Mouse (Mus musculus): ENCODE results near the gene Ranbp17.
A peak's percentile ranks its signal among the peaks of the same experiment; 100 is the strongest.
"Not testable (repeated sequence)": the region's sequence is repeated elsewhere in the genome, so short reads cannot be mapped to it uniquely, and the experiment has no call there.

The Ranbp17 gene

GRCm38 (mm10) chr11:33513376-33513991 is at the start of gene Ranbp17:
Gene Ranbp17 (minus strand): TSS chr11:33513746.
- no peak for DNase-seq

- no peak for DNase-seq
Observed at GRCm38 (mm10) chr11:33554123-33554522, 40.6 kb upstream of the Ranbp17 start.

GRCm38 (mm10) chr11:33550861-33551560 is 37.5 kb upstream of the Ranbp17 start:
- no peak for DNase-seq

GRCm38 (mm10) chr11:33547386-33547785 is 33.8 kb upstream of the Ranbp17 start:
- DNase-seq, result no peak

- DNase-seq, result no peak
Observed at GRCm38 (mm10) chr11:33544945-33545344, 31.4 kb upstream of the Ranbp17 start.

GRCm38 (mm10) chr11:33544121-33544520 is 30.6 kb upstream of the Ranbp17 start:
- no peak for DNase-seq

GRCm38 (mm10) chr11:33537390-33538125 is 24.0 kb upstream of the Ranbp17 start:
- DNase-seq, result no peak

GRCm38 (mm10) chr11:33536636-33537035 is 23.1 kb upstream of the Ranbp17 start:
- DNase-seq, result no peak

GRCm38 (mm10) chr11:33534541-33534940 is 21.0 kb upstream of the Ranbp17 start:
- no peak for DNase-seq

- DNase-seq, result no peak
Observed at GRCm38 (mm10) chr11:33533577-33533976, 20.0 kb upstream of the Ranbp17 start.

GRCm38 (mm10) chr11:33529576-33529975 is 16.0 kb upstream of the Ranbp17 start:
- DNase-seq, result no peak

GRCm38 (mm10) chr11:33512854-33513375 is 631 bp downstream of the Ranbp17 start:
- peak in 1 of 2 experiments; percentile 1 for DNase-seq

GRCm38 (mm10) chr11:33509401-33509800 is 4.1 kb downstream of the Ranbp17 start:
- no peak for DNase-seq

- no peak for DNase-seq
Observed at GRCm38 (mm10) chr11:33485746-33486145, 27.8 kb downstream of the Ranbp17 start.

GRCm38 (mm10) chr11:33480410-33480809 is 33.1 kb downstream of the Ranbp17 start:
- DNase-seq, result no peak

- DNase-seq, result no peak
Observed at GRCm38 (mm10) chr11:33479209-33479608, 34.3 kb downstream of the Ranbp17 start.

- DNase-seq, result no peak
Observed at GRCm38 (mm10) chr11:33476634-33477033, 36.9 kb downstream of the Ranbp17 start.

GRCm38 (mm10) chr11:33461172-33461571 is 52.4 kb downstream of the Ranbp17 start:
- no peak for DNase-seq

GRCm38 (mm10) chr11:33454069-33454468 is 59.5 kb downstream of the Ranbp17 start:
- no peak for DNase-seq

GRCm38 (mm10) chr11:33433813-33434212 is 79.7 kb downstream of the Ranbp17 start:
- no peak for DNase-seq

- DNase-seq, result not testable (repeated sequence)
Observed at GRCm38 (mm10) chr11:33428238-33428637, 85.3 kb downstream of the Ranbp17 start.

GRCm38 (mm10) chr11:33427789-33428188 is 85.8 kb downstream of the Ranbp17 start:
- not testable (repeated sequence) for DNase-seq

- DNase-seq, result no peak
Observed at GRCm38 (mm10) chr11:33422226-33422625, 91.3 kb downstream of the Ranbp17 start.

GRCm38 (mm10) chr11:33404651-33405050 is 108.9 kb downstream of the Ranbp17 start:
- DNase-seq, result no peak
